Mouse (Mus musculus): ENCODE measurements at regions not wholly inside any gene's neighbourhood (a gene's known extent, or its start where the extent isn't known, plus 50 kb on each side); places are given as distances from the start of the nearest gene placed in this dataset.

DNA sequence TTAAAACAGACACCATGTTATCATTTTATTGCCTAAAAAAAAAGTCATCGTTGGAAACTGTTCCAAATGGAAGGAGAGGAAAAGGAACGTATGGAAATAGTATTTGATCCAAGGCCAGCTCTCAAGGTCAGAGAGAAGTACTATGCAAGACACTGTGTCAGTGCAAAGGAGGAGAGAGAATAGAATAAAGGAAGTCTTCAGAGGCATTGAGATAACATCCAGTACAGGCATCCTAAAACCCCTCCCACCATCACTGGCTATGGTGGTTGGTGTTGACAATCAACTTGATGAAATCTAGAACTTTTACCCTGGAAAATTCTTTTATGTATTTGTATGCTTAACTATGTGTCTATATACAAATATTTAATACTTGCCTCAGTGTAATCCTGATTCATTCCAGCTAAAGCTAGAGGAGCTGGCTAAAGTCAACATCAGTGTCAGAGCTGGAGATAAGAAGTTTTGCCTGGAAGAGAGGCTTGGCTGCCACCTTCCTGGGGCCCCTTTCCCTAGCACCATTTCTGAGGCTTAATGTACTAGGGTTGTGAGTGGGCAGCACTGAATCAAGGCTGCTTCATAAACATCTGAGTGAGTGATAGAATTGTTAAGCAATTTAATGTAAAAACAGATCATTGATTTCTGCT lies 104.1 kb upstream of the Tmtc1 start:
- DNase-seq (ENCODE audit: extremely low read depth, low read depth, low spot score): no peak

DNA sequence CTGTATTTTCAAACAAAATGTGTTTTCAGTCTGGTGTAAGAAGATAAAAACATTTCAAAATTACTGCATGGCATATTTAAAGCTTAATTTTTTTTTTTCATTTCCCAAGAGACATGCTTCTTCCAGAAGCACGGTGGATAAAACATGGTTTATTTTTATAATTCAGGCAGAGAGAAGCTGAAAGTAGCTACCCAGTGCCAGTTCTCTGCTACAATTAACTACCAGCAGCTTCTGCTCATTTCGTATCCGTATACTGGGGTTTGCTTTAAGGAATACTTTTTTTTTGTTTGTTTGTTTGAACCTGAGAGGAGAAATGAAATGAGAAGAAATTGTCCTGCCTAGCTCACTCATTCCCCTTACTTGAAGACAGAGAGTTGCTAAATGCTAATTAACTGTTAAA lies 98.9 kb upstream of the Tmtc1 start:
- no peak for DNase-seq (ENCODE audit: extremely low read depth, low read depth, low spot score)

DNA sequence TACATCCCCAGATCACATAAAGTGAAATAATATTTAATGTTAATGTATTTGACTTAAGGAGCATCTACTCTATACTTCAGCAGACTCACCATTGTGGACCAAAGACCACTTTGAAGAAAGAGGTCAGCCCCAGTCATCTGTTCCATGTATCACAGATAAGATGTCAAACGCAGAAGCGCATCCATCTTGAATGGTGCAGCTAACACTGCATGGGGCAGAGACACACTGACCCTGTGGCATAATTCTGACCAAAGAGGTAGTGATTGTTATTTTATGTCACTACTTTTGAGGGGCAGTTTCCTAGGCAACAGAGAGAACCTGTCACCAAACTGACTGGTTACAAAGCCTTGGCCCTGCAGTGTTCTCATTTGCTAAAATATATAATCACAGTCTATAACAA lies 97.8 kb upstream of the Tmtc1 start:
- DNase-seq (ENCODE audit: extremely low read depth, low read depth, low spot score): no peak

DNA sequence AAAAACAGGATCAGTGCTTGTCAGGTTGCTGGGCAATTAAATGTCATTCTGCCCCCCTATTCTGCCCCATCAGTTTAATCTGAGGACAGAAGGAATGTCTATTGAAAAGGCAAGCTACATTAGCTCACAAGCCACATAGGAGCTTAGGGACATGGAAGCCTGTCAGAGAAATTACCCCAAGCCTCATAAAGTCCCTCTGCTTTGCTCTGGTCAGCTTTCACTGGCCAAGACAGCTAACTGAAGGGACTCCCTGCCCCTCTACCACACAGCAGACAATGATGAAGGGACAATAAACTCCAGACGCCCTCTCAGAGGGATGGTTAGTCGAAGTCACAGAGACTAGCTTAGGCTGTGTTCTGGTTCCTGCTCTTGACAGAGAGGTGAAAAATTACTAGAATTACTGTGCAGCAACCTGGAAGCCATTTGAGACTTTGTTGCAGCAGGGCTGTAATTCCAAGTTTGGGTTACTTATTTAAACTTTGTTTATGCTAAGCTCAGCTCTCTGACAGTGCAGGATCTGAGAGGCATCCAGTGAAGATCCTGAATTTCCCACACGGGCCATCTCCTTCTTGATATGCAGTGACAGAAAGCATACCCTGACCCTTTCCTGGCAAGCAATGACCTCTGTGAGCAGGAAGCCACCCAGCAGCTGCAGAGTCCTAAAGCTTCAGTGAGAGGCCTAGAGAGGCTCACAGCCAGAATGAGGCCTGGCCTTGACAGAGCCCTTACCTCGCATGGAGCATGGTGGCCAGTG lies 95.2 kb upstream of the Tmtc1 start:
- DNase-seq (ENCODE audit: extremely low read depth, low read depth, low spot score): no peak

DNA sequence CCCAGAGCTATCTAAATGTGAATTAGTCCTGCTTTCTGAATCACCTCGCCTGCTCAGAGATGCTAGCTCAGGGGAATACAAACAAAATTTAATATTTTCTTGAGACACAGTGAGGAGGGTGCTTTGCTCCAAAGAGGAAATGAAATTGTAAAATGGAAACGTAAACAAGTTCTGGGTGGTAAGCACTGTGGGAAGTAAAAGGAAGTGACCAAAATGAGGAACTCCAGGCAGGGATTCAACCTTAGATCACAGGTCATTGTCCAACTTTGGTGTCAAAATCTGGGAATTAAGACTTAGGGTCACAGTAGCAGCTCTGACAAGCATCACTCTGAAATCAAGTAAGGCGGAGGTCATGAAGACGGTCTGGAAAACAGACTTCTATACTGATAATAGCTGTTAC lies 90.2 kb upstream of the Tmtc1 start:
- no peak for DNase-seq (ENCODE audit: extremely low read depth, low read depth, low spot score)

DNA sequence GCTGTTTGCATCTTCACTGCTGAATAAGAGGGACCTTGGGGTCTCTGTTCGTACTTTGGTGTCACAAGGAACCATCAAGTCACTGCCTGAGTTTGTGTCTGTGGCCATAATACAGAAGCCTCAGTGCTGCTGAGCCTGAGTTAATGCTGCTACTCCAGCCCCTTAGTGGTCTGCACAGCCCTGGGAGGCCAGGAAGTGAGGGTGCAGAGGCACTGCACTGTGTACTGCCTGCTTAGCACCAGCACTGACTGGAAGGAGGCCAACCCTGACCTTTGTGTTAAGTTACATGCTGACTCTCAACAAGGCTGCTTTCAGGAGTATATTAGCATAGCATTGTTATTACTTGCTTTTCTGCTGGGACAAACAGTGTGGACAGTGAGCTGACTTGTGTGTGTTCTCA lies 86.9 kb upstream of the Tmtc1 start:
- no peak for DNase-seq (ENCODE audit: extremely low read depth, low read depth, low spot score)

DNA sequence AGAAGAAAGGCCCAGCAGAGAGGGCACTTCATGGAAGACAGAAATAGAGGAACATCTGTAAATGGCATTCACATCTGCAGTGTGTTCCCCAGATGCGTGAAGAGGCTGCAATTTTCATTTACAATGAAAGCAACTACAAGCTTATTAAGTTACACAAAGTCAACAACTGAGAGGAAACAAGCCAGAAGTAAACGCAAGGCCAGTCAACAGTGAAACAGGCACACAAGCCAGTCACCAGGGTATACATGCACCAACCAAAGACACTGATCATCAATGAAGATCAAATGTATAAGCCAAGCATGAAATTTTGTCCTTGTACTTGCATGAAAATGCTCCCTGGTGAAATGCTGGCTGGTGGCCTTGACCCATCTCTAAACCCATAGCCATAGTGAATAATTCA lies 84.4 kb upstream of the Tmtc1 start:
- no peak for DNase-seq (ENCODE audit: extremely low read depth, low read depth, low spot score)

DNA sequence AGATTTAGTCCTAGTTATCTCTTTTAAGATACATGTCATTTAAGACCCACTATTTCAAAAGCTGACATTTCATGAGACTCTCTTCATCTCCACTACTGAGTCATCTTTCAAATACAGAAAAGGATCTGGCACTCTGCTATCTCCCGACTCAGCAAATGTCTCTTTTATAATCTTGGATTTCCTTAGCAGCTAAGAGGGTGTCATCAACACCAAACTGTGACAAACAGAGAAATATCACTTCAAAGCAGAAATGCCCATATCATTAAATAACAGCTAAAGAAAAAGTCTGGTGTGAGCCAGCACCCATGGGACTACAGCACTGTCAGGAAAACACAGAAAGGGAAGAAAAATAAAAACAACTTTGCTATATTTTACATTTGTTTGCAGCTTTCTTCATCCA lies 78.7 kb upstream of the Tmtc1 start:
- no peak for DNase-seq (ENCODE audit: extremely low read depth, low read depth, low spot score)

DNA sequence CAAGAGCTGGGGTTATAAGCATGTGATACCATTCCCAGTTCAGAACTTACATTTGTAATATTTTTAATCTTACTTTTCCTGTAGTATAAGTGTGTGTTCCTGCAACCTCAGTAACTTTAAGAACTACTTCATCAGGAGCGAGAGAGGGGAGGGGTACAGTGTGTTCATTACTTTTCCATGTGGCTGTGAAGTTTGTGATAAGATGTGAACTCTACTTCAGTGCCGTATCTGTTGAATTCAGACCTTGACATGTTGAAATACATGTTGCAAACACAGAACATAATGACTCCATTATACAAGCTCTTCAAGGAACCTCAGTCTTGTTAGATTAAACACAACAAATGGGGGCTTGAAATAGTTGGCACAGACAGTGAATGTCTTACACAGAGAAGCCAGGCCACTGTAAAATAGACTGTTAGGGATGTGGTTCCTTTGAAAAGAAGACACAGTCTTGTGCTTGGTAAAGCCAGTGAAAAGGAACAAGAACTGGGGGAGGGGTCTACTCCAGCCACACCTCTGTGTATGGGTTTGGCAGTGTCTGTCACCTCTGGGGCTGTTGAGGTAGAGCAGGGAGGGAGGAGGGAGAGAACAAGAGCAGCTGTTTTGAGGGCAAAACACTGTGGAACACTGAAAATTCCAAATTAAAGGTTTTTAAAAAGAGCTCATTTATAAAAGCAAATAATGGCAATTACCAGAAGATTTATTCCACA lies 73.5 kb upstream of the Tmtc1 start:
- no peak for DNase-seq (ENCODE audit: extremely low read depth, low read depth, low spot score)

DNA sequence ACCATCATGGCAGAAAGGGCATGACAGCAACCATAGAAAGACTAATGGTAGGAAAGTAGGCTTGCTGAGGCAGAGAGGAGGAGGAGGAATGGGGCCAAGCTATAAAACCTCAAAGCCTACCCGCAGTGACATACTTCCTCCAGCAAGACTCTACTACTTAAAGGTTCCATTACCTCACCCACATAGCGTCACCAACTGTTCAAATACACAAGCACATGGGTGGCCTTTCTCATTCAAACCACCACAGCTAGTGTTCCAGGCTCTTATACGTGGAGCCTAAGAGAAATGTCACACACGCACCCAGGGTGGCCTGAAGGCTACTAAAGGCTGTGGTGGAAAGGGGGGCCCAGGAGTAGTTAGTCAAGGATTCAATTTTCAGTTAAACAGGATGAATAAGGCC lies 72.5 kb upstream of the Tmtc1 start:
- no peak for DNase-seq (ENCODE audit: extremely low read depth, low read depth, low spot score)

DNA sequence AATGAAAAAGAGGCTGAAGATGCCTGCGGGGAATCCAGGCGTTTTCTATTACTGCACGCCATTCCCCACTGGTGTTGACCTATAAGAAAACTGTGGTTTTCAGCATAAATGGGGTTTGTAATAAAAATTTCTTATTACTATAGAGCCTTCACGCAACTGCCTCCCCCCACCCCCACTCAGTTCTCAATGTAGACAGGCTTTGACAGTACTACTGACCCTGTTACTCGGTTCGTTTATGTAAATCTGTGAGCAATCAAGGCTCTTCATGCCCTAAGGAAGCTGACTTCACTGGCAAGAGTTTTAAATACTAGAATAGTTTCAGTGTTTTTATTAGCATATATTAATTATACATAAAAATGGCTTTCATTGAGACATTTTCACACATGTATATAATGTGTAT lies 70.9 kb upstream of the Tmtc1 start:
- no peak for DNase-seq (ENCODE audit: extremely low read depth, low read depth, low spot score)

DNA sequence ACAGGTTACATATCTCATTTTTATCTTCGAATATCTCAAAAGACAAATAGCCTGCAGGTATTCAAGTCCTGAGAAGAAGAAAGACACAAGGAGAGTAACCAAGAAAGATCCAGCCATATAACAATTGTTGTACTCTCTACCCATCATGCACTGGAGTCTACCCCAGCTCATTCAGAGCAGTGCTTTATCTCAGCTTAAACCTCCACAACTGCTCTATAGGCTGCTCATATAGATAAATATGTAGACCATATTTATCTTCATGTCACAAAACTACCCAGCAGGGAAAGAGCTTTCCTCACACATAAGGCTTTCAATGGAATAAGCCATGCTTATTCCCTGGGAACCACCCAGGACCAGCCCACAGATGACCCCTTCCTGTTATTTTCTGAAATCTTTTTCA lies 70.5 kb upstream of the Tmtc1 start:
- no peak for DNase-seq (ENCODE audit: extremely low read depth, low read depth, low spot score)

DNA sequence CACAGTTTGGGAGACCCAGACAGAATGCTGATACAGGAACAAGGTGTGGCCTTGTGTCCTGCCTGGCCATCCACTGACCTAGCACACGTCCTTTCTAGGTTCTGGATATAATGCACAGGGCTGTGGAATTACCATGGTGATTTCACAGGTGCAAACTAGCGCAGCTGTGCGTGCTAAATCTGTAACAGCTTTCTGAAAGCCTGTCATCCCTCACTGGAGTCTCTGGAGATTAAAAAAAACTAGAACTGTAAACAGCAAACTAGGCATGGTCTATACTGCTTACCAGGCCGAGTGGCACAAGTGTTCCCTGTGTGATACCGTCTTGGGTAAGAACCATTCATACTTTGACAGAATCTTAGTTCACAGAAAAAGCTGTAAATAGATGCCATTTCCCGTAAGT lies 69.9 kb upstream of the Tmtc1 start:
- DNase-seq (ENCODE audit: extremely low read depth, low read depth, low spot score): no peak

DNA sequence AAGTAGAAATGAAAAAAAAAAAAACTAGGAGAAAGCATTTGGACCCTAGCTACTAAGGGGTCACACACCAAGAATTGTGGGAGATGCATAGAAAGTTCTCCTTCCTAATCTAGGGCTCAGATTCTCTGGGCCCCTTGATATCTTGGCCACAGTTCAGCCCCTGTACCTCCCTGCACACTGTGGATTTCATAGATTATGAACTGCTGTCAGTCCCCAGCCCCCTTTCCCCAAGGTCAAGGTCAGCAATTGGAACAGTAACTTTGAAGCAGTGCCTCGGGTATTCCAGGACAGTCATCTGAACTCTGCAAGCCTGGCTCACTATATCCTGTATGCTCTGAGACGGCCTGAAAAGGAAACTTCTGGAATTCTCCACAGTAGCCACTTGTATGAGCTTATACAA lies 68.9 kb upstream of the Tmtc1 start:
- DNase-seq (ENCODE audit: extremely low read depth, low read depth, low spot score): no peak

DNA sequence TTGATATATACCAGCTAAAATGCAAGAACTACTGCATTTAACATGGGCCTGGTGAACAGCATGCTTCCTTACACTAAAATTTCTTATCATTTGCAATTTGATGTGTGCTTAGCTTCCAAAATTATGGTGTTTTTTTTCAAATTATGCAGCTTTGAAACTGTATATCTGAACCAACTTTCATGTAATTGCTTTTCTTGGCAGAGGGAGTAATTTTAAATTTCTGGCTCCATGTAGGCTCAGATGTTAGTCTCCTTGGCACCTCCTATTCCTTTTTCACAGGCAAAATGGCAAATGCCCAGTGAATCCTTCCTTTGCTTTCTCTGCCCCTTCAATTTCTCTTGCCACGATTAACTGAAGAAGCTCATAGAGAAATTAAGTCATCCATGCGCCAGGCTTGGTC lies 61.1 kb upstream of the Tmtc1 start:
- no peak for DNase-seq (ENCODE audit: extremely low read depth, low read depth, low spot score)

DNA sequence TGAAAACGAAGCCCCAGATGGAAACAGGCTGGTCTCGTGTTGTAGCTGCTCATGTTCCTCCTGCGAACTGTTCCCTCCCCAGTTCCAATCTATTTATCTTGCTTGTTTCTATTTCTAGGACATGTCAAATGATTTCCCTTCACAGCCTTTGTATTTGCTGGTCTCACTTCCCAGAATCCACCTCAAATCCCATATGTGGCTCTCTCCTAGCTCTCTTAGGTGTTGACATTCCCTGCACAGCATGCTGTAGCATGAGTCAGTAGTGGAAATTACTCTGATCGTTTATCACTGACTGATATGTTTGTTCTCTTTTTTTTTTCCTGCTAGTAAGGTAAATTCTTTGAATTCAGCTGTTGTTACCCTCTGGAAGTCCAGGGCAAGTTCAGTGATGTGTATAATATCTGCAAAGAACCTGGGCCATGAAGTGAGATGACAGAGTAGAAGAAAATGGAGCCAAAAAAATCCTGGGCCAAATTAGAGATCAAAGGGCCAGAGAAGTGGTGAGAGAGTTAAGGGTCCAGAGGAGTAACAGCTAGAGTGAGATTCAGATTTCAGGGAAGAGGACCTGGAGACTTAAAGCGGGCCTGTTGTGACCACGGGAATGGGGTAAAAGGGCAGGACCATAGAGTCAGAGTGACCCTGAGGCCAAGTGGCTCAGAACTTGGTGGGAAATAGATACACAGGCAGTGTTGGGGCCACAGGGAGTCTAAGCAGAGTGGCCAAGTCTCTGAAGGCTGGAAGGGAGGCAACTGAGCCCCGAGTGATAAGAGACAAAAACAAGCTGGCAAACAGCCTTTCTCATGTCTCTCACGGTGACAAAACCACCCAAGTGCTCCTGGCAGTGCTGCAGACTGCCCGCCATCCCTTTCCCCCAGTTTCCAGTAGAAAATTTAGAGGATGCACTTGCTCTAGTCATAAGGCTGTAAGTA lies 56.3 kb upstream of the Tmtc1 start:
- DNase-seq (ENCODE audit: extremely low read depth, low read depth, low spot score): no peak

Data from fat pad, adult 2 months (tissue).